Mouse (Mus musculus) testis, adult 2 months (tissue): Measurements from ENCODE around the gene Mus81. TPM values are rescaled to one million over a fixed set of nuclear protein-coding genes. Genes with fewer than 3 reads are reported as not detected.
"Not testable (repeated sequence)": the region's sequence is repeated elsewhere in the genome, so short reads cannot be mapped to it uniquely, and the experiment has no call there.

Experiments used
- H3K27ac ChIP-seq: fragments of 200-500 bp; 2 replicates; pipeline ENCODE4 v1.5.1; 2012; ENCODE audit warnings: low read depth, low read length; ENCODE audit not compliant: control insufficient read depth, insufficient read depth
- H3K27me3 ChIP-seq: fragments of 200-500 bp; 2 replicates; pipeline ENCODE4 v1.6.1; 2012; ENCODE audit warnings: mild to moderate bottlenecking, low read length, moderate library complexity; ENCODE audit not compliant: control insufficient read depth, insufficient read depth
- H3K36me3 ChIP-seq: fragments of 200-500 bp; 2 replicates; pipeline ENCODE4 v1.6.1; 2012; ENCODE audit warnings: mild to moderate bottlenecking, low read length; ENCODE audit not compliant: control insufficient read depth, insufficient read depth
- H3K4me1 ChIP-seq: fragments of 200-500 bp; 2 replicates; pipeline ENCODE4 v1.6.1; 2012; ENCODE audit warnings: low read length; ENCODE audit not compliant: control insufficient read depth, insufficient read depth
- H3K4me3 ChIP-seq: fragments of 200-500 bp; 2 replicates; pipeline ENCODE4 v1.5.1; 2012; ENCODE audit warnings: low read depth, mild to moderate bottlenecking, low read length, moderate library complexity, mixed read lengths; ENCODE audit not compliant: control insufficient read depth
- CTCF ChIP-seq: fragments of 200-500 bp; IDR thresholded peaks from 2 replicates; pipeline ENCODE4 v1.5.1; 2012; ENCODE audit warnings: low read depth, mild to moderate bottlenecking, inconsistent platforms, low read length, moderate library complexity; ENCODE audit not compliant: control insufficient read depth, insufficient read depth, insufficient replicate concordance
- POLR2A ChIP-seq: fragments of 200-500 bp; IDR thresholded peaks from 2 replicates; pipeline ENCODE4 v1.6.1; 2012; ENCODE audit warnings: low read depth, mild to moderate bottlenecking, inconsistent platforms, low read length, moderate library complexity; ENCODE audit not compliant: control insufficient read depth
- polyA plus RNA-seq: library from polyadenylated mRNA; depleted of rRNA; stranded (reverse); fragments of >200 nt; gene quantifications from 2 replicates; pipeline ENCODE4 v1.2.3, GENCODE M21; 2012

Mus81 gene
- polyA plus RNA-seq, 1 experiment, result 55.3 TPM

- no peaks in the 10 kb centered on the region; the same call in none of the 2 replicates for H3K36me3 ChIP-seq
Measured at GRCm38 (mm10) chr19:5490313-5490897, 2.2 kb upstream of the Mus81 start, which contains the start of gene Cfl1. Gene Cfl1 (plus strand): TSS chr19:5490455.

GRCm38 (mm10) chr19:5489721-5490120, 1.5 kb upstream of the Mus81 start:
- H3K36me3 ChIP-seq, H3K4me1 ChIP-seq, H3K27me3 ChIP-seq: not testable (repeated sequence)
- H3K27ac ChIP-seq, result peak overlapping the region; percentile 96
- peak overlapping the region; percentile 67 for H3K4me3 ChIP-seq

More at GRCm38 (mm10) chr19:5490313-5490897, 2.2 kb upstream of the Mus81 start, which contains the start of gene Cfl1:
- peaks cover 7% of the 10 kb centered on the region for H3K4me1 ChIP-seq
- TF ChIP-seq POLR2A (peak; percentile 95), CTCF (no peak)
- peak within 1 kb of the TSS; percentile 96 for H3K27ac ChIP-seq
- peak within 1 kb of the TSS; percentile 90 for H3K4me3 ChIP-seq
- no peaks in the 10 kb centered on the region for H3K27me3 ChIP-seq

GRCm38 (mm10) chr19:5488878-5489571, 823 bp upstream of the Mus81 start:
- peak; percentile 73 for TF ChIP-seq POLR2A
- TF ChIP-seq CTCF, result no peak

GRCm38 (mm10) chr19:5486771-5487170, 1.4 kb downstream of the Mus81 start:
- Histone ChIP-seq H3K4me1 (peaks cover 7% of the 10 kb centered on the region), H3K4me3 (no peak overlapping the region), H3K27ac (no peak overlapping the region), H3K27me3 (no peaks in the 10 kb centered on the region), H3K36me3 (no peaks in the 10 kb centered on the region; the same call in 1 of the 2 replicates)
- TF ChIP-seq POLR2A, result no peak
- TF ChIP-seq CTCF, result no peak

More at GRCm38 (mm10) chr19:5488878-5489571, 823 bp upstream of the Mus81 start:
- H3K27ac ChIP-seq, result peak overlapping the region; percentile 94
- peaks cover 7% of the 10 kb centered on the region for H3K4me1 ChIP-seq
- H3K4me3 ChIP-seq, result peak overlapping the region; percentile 88
- H3K27me3 ChIP-seq, result no peaks in the 10 kb centered on the region
- H3K36me3 ChIP-seq, result no peaks in the 10 kb centered on the region; the same call in 1 of the 2 replicates

GRCm38 (mm10) chr19:5486286-5486685, 1.9 kb downstream of the Mus81 start:
- Histone ChIP-seq H3K4me3 (no peak overlapping the region), H3K27me3 (no peaks in the 10 kb centered on the region), H3K27ac (no peak overlapping the region), H3K36me3 (no peaks in the 10 kb centered on the region; the same call in 1 of the 2 replicates), H3K4me1 (peaks cover 7% of the 10 kb centered on the region)
- TF ChIP-seq CTCF, result no peak

- no peak overlapping the region for H3K27ac ChIP-seq
Measured at GRCm38 (mm10) chr19:5485821-5486220, 2.4 kb downstream of the Mus81 start.

GRCm38 (mm10) chr19:5485371-5485770, 2.8 kb downstream of the Mus81 start:
- no peak overlapping the region for H3K4me3 ChIP-seq
- H3K4me1 ChIP-seq, result peaks cover 7% of the 10 kb centered on the region
- TF ChIP-seq POLR2A, result no peak
- no peak for TF ChIP-seq CTCF
- no peaks in the 10 kb centered on the region for H3K27me3 ChIP-seq
- no peaks in the 10 kb centered on the region; the same call in 1 of the 2 replicates for H3K36me3 ChIP-seq
- H3K27ac ChIP-seq, result no peak overlapping the region

More at GRCm38 (mm10) chr19:5485821-5486220, 2.4 kb downstream of the Mus81 start:
- TF ChIP-seq POLR2A (no peak), CTCF (no peak)
- no peaks in the 10 kb centered on the region; the same call in 1 of the 2 replicates for H3K36me3 ChIP-seq
- H3K27me3 ChIP-seq, result no peaks in the 10 kb centered on the region
- peaks cover 7% of the 10 kb centered on the region for H3K4me1 ChIP-seq
- no peak overlapping the region for H3K4me3 ChIP-seq

- TF ChIP-seq CTCF (no peak), POLR2A (no peak)
- H3K27ac ChIP-seq, result no peak overlapping the region
- H3K4me3 ChIP-seq, result no peak overlapping the region
- H3K36me3 ChIP-seq, result no peaks in the 10 kb centered on the region; the same call in 1 of the 2 replicates
- peaks cover 6% of the 10 kb centered on the region for H3K4me1 ChIP-seq
- H3K27me3 ChIP-seq, result no peaks in the 10 kb centered on the region
Measured at GRCm38 (mm10) chr19:5484496-5484895, 3.7 kb downstream of the Mus81 start.
